ENCODE assay signal across 1 mouse cellular context in the genomic region with DNA sequence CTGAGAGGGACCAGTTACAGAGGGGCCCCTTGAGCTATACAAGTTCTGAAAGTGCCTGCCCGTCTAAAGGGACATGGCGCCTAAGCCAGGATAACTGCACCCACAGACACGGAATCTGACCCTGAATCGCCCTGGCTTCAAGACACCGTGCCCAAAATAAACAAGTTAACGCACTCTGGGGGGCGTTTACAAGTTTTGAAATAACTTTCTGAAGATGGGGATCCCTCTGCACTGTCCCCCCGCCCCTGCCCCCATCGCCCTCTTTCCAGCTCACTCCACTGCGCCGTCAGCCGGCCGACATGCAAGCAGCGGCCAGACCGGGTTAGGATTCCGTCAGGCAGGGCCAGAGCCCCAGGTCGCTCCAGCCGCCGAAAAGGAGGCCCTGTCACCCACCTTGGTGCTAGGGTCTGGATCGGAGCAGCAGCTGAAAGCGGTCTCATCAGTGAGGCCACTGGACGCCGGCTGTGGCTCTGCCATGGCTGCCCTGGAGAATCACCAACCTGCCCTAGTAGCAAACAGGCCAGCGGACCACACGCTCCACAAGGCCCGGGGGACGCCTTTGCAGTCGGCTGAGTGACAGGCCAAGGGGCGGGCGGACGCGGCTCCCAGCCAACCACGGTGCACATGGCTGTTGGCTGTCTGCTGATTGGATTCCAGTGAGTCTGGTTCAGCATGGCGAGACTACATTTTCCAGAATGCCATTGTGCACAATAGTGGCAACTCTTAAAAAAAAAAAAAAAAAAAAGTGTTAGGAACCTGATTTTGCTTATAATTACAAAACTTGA.
TF ChIP-seq lines count a peak whose summit lies in the region.

No protein-coding gene starts in this region.

TF ChIP-seq in CH12.LX, 34 proteins besides CTCF, POLR2A, EP300 and RAD21:
- TF ChIP-seq ZNF384 (IDR thresholded peaks at IDR 0.05; ENCODE audit: low read depth, low read length): peak; percentile 99
- peak; percentile 53 for TF ChIP-seq MEF2A (IDR thresholded peaks at IDR 0.05; ENCODE audit: borderline replicate concordance, low read depth, low read length)
- peak; percentile 69; the same call in 1 of the 2 replicates for TF ChIP-seq CHD1 (IDR thresholded peaks at IDR 0.05; ENCODE audit: low read depth, low read length)
- TF ChIP-seq MAX (IDR thresholded peaks at IDR 0.05; ENCODE audit: low read length): peak; percentile 86
- peak; percentile 66; the same call in 1 of the 2 replicates for TF ChIP-seq RCOR1 (conservative IDR thresholded peaks at IDR 0.05; ENCODE audit: low read depth, low read length)
- TF ChIP-seq SMC3 (IDR thresholded peaks at IDR 0.05; ENCODE audit: low read depth, low read length): no peak; the same call in 1 of the 2 replicates
- TF ChIP-seq KAT2A (IDR thresholded peaks at IDR 0.05; ENCODE audit: insufficient replicate concordance, low read length): peak; percentile 72; the same call in 1 of the 2 replicates
- TF ChIP-seq JUND (conservative IDR thresholded peaks at IDR 0.05; ENCODE audit: low read depth, low read length): no peak
- peak; percentile 96 for TF ChIP-seq ZMIZ1 (IDR thresholded peaks at IDR 0.05; ENCODE audit: low read depth, low read length)
- no peak for TF ChIP-seq E2F4 (IDR thresholded peaks at IDR 0.05; ENCODE audit: insufficient replicate concordance, low read depth, low read length)
- TF ChIP-seq MYC (IDR thresholded peaks at IDR 0.05; ENCODE audit: low read depth, low read length): peak; percentile 67
- TF ChIP-seq SIN3A (IDR thresholded peaks at IDR 0.05; ENCODE audit: low read length): peak; percentile 94
- TF ChIP-seq CHD2 (IDR thresholded peaks at IDR 0.05; ENCODE audit: low read length): peak; percentile 86
- TF ChIP-seq TBP (conservative IDR thresholded peaks at IDR 0.05; ENCODE audit: low read depth, low read length): peak; percentile 90
- peak; percentile 97; the same call in 1 of the 2 replicates for TF ChIP-seq UBTF (IDR thresholded peaks at IDR 0.05; ENCODE audit: low read depth, low read length)
- peak; percentile 91 for TF ChIP-seq POLR2AphosphoS2 (IDR thresholded peaks at IDR 0.05; ENCODE audit: low read depth, low read length)
- TF ChIP-seq MAZ (IDR thresholded peaks at IDR 0.05; ENCODE audit: low read depth, low read length): peak; percentile 91
- 0 out of 2 replicates have a peak, but pooled peaks have one; percentile 10 for TF ChIP-seq ETS1 (conservative IDR thresholded peaks at IDR 0.05; ENCODE audit: low read depth, low read length)
- no peak for TF ChIP-seq USF2 (conservative IDR thresholded peaks at IDR 0.05; ENCODE audit: low read depth, low read length)
- TF ChIP-seq ZKSCAN1 (IDR thresholded peaks at IDR 0.05; ENCODE audit: borderline replicate concordance, low read depth, low read length): no peak; the same call in 1 of the 2 replicates
- peak; percentile 92 for TF ChIP-seq HCFC1 (IDR thresholded peaks at IDR 0.05; ENCODE audit: low read depth, low read length)
- peak; percentile 92 for TF ChIP-seq MXI1 (IDR thresholded peaks at IDR 0.05; ENCODE audit: low read depth, low read length)
- peak; percentile 40 for TF ChIP-seq NRF1 (IDR thresholded peaks at IDR 0.05; ENCODE audit: low read depth, low read length)
- no peak; the same call in 1 of the 2 replicates for TF ChIP-seq GABPA (IDR thresholded peaks at IDR 0.05; ENCODE audit: insufficient replicate concordance, low read depth, low read length)
- no peak for TF ChIP-seq JUN (IDR thresholded peaks at IDR 0.05; ENCODE audit: insufficient read depth, low read depth, low read length)
- TF ChIP-seq NELFE (IDR thresholded peaks at IDR 0.05; ENCODE audit: low read depth, low read length): peak; percentile 93
- TF ChIP-seq TCF12 (IDR thresholded peaks at IDR 0.05; ENCODE audit: low read depth, low read length): peak; percentile 90
- TF ChIP-seq MAFK (IDR thresholded peaks at IDR 0.05; ENCODE audit: insufficient replicate concordance, low read length): 0 out of 2 replicates have a peak, but pooled peaks have one; percentile 15
- TF ChIP-seq ZC3H11A (IDR thresholded peaks at IDR 0.05; ENCODE audit: low read depth, low read length): no peak
- TF ChIP-seq PAX5 (IDR thresholded peaks at IDR 0.05; ENCODE audit: low read length): no peak
- TF ChIP-seq IRF4 (IDR thresholded peaks at IDR 0.05; ENCODE audit: low read depth, low read length): peak; percentile 52
- TF ChIP-seq BHLHE40 (IDR thresholded peaks at IDR 0.05; ENCODE audit: low read depth, low read length): no peak; the same call in 1 of the 2 replicates
TF ChIP-seq in CH12.LX: peak in this region for 22.
